Mouse (Mus musculus) gonadal fat pad, adult 2 months (tissue): Measurements from ENCODE around the gene Bckdhb. TPM values are rescaled to one million over a fixed set of nuclear protein-coding genes. Genes with fewer than 3 reads are reported as not detected.
"Not testable (repeated sequence)": the region's sequence is repeated elsewhere in the genome, so short reads cannot be mapped to it uniquely, and the experiment has no call there.

ENCODE experiments used
- DNase-seq: peaks from one replicate; pipeline ENCODE4 v3.0.0-alpha.2; 2012; ENCODE audit warnings: low read depth
- polyA plus RNA-seq: library from polyadenylated mRNA; depleted of rRNA; stranded (reverse); fragments of >200 nt; gene quantifications from 2 replicates; pipeline ENCODE4 v1.2.3, GENCODE M21; 2012

Gene Bckdhb
- polyA plus RNA-seq, 1 experiment: 36.5 TPM

GRCm38 (mm10) chr9:83963296-83963695 is 38.4 kb downstream of the Bckdhb start:
- no peak for DNase-seq

GRCm38 (mm10) chr9:83964376-83964775 is 39.4 kb downstream of the Bckdhb start:
- DNase-seq: no peak

- DNase-seq: no peak
Observed at GRCm38 (mm10) chr9:83967439-83968050, 42.6 kb downstream of the Bckdhb start.

DNA sequence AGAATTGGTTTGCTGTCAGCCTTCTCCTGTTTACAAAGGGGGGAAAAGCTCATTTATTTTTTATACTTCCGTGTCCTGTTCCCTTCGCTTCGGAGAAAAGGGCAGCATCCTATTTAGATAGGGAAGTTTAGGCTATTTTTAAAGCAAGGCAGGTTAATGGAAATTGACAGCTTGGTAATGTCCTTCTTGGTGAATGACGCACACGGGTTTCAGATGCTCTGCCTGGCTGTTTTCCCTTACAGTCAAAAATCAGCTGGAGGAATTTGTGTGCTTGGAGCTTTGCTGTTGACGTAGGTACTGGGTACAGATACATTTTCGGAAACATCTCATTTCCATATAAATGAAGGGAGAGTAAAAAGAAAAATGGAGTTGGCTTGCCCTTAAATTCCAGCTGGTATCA is 44.4 kb downstream of the Bckdhb start:
- DNase-seq: no peak

DNA sequence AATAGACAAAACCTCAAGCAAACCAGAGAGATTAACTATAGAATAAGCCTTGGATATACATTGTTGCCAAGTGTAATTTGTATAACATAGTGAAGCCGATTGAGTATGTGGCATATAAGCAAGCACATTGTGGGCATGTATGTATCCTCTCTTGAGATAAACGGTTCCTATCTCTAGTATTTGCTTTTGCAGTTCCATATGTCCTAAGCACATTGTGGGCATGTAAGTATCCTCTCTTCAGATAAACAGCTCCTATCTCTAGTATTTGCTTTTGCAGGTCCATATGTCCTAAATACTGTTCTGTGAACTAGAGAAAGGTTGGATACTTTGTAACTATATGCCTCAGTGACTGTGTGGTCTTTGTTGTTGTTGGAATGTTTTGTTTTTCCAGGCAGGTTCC is 48.5 kb downstream of the Bckdhb start:
- DNase-seq: no peak

DNA sequence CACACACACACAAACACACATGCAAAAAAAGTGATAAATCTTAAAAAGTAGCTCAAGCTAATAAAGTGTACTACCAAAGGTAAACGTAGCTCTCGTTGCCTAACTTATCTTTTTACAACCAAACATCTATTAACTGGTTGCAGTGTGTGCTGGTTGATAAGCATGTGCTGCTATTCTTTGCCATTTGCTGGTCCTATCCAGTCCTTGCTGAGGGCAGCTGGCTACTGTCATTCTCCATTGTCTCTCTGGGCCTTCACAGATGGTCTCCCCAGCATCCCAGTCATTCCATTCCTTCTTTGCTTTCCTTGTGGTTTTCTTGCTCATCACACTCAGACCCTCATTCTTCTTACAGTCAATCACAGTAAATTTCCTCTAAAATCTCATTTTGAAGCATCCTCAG is 50.9 kb downstream of the Bckdhb start:
- DNase-seq: no peak

- DNase-seq: no peak
Observed at GRCm38 (mm10) chr9:83981234-83981633, 56.3 kb downstream of the Bckdhb start.

- DNase-seq: no peak
Observed at GRCm38 (mm10) chr9:84008961-84009360, 84.0 kb downstream of the Bckdhb start.

- no peak for DNase-seq
Observed at GRCm38 (mm10) chr9:84011146-84011545, 86.2 kb downstream of the Bckdhb start.

GRCm38 (mm10) chr9:84018141-84018540 is 93.2 kb downstream of the Bckdhb start:
- not testable (repeated sequence) for DNase-seq

GRCm38 (mm10) chr9:84019627-84020026 is 94.7 kb downstream of the Bckdhb start:
- DNase-seq: no peak

- DNase-seq: no peak
Observed at GRCm38 (mm10) chr9:84021189-84021588, 96.2 kb downstream of the Bckdhb start.

- DNase-seq: no peak
Observed at GRCm38 (mm10) chr9:84028120-84028519, 103.2 kb downstream of the Bckdhb start.

DNA sequence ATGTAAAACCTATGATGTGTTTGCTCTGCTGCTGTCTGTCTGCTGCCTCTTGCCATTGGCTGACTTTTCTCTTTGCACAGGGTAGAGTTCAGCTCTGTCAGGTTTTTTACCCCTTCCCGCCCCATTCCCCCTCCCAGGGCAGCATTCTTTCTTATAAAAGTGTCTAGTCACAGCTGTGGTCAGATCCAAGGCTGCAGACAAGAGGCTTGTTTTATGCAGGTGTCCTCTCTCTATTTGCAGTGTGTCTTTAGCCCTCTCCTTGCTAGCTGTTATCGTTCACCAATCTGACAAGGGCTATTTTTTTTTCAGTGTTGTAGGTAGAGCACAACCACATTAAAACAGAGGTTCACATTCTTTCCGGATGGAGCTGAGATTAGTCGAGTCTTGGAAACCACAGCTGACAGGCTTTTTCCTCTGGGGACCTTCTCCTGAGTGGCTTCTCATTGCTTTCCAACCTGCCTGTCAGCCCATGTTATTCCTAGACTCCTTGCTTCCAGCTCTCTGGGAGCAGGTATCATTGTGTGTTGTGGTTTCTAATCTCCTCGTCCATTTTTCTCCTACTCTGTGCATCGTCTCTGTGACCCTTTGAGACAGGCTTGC is 105.8 kb downstream of the Bckdhb start:
- DNase-seq: no peak

DNA sequence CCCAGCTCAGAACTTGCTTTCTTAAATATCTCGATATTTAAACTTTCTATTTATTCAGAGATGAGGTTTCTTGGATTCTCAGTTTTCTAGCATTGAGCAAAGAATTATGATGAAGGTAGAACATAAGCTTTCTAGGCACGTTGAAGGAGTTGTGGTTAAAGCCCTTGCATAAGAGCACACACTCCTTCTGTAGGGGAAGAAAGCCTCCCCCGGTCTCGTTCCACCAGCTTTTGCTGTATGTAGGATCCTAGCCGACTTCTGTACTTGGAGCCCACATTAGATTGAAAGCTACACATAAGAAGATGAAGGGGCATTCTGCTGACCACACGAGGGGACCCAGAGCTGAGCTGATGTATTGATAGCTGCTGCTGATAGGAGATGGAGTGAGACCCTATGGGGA is 106.5 kb downstream of the Bckdhb start:
- DNase-seq: no peak

DNA sequence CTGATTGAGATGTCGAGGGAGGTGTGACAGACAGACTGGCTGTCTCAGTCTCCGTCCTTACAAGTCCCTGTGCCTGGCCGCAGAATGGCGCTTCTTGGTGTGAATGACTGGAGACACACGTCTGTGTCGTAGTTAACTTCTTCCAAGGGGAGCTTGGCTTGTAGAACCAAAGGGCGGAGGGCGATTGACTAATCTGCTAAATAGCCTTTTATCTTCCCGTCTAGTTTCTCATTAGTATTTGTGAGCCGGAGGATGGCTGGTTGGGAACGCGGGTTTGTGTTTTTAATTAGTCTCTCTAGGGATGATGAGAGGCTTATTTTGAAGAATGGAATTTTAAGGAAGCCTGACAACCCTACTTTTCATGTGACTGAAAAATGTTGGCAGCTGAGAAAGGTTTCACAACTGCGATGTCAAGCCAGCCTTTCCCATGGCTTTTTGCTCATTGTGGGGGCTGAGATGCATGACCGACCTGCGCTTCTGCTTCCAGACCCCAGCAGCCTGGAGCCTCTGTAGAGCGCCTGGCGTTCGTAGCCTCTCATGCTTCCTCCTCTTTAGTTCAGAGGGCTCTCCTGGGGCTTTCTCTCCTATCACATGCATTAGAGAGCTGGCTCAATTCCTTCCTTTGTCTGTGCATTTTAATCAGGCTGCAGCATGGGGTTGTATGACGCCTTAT is 107.9 kb downstream of the Bckdhb start:
- no peak for DNase-seq

- DNase-seq: no peak
Observed at GRCm38 (mm10) chr9:84036046-84036445, 111.1 kb downstream of the Bckdhb start.

GRCm38 (mm10) chr9:84037224-84037623 is 112.3 kb downstream of the Bckdhb start:
- DNase-seq: no peak

GRCm38 (mm10) chr9:84038946-84039345 is 114.0 kb downstream of the Bckdhb start:
- no peak for DNase-seq

DNA sequence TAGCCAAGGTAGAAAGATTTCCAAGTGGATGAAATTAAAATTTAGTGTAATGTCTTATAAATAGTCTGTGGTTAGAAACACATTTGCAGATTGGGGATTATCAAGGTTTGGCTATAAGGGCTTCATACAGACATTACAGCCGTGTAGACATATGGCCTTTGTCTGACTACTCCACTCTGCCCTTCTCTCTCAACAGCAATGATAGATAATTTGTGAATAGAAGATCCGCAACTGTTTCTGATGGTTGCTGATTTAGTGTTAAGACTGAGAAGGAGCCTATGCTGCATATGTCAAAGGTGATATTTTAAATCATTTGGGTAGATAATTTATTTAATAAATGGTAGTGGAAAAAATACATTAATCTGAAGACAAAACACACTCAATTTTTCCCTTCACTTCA is 115.4 kb downstream of the Bckdhb start:
- DNase-seq: no peak

DNA sequence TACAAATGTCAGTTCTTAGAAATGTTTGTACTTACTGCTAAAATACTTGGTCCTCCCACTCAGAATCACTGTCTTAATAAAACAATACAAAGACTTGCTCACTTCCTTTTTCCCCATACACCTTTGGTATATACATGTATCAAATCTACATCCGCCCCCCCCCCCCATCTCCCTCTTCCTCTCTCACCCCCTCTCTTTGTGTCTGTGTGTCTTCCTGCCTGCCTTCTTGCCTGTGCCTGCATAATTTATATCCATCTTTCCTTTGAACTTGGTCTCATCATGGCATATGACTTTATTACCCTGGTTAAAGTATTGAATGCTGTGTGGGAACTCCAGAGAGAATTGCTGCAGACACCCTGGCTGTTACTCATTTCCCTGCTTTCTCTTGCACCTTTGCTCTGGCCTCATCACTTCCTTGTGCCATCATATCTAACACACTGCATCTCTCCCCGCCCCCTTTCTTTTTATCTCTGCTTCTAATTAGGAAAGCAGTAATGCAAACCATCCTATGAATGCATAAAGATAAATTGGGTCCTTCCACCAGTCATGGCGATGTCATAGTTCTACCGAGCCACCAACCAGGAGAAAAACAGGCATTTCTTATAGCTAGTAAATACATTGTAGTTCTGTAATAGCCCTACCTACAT is 116.8 kb downstream of the Bckdhb start:
- no peak for DNase-seq

DNA sequence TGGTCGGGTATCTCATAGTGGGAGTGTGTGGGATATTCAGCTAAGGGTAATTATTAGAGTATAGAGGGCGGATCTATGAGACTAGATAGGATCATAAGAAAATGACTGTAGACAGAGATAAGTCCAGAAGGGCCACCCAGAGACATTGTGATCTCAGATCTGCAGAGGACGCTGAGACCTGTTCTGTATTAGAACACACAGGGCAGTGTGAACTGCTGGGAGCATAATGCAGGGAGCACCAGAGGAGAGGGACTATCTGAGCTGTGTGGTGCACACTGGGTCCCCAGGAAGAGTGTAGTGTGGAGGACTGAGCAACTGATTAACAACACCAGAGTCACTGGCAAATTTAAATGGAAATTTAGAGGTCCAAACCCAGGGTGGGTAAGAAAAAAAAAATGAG is 117.6 kb downstream of the Bckdhb start:
- DNase-seq: no peak

GRCm38 (mm10) chr9:84044136-84044535 is 119.2 kb downstream of the Bckdhb start:
- DNase-seq: no peak
